Mouse (Mus musculus) hematopoietic stem cell, adult 5-6 weeks (primary cell): ENCODE measurements around the gene AU022252. TPM values are rescaled to one million over a fixed set of nuclear protein-coding genes. Genes with fewer than 3 reads are reported as not detected.
A peak's percentile ranks its signal among the peaks of the same experiment; 100 is the strongest.

Experiments
- ATAC-seq, 2 experiments: fragments of 125-278 bp in 1 of 2; replicated peaks in 1 of 2; 2 replicates each; pipeline ENCODE4 v1.8.0; 2016 to 2017; ENCODE audit warnings: inconsistent platforms in 2 of 2, mild to moderate bottlenecking in 2 of 2, moderate number of reproducible peaks in 2 of 2, low read depth in 1 of 2, moderate TSS enrichment in 1 of 2; ENCODE audit not compliant: low FRiP score in 2 of 2, poor library complexity in 2 of 2, severe bottlenecking in 2 of 2, insufficient read depth in 1 of 2, low TSS enrichment in 1 of 2
- total RNA-seq: library from RNA; stranded (forward); fragments of 172-1452, 232-1000 nt; gene quantifications from 2 replicates; pipeline ENCODE4 v1.2.3, GENCODE M21; 2017

Gene AU022252
- total RNA-seq, 1 experiment from 2014 or later: 6.4 TPM

- ATAC-seq: peak; percentile 76 to 79
Observed at GRCm38 (mm10) chr4:119167663-119168062, 64.8 kb downstream of the AU022252 start.

GRCm38 (mm10) chr4:119167068-119167467, 65.4 kb downstream of the AU022252 start:
- ATAC-seq: no peak

- ATAC-seq: no peak
Observed at GRCm38 (mm10) chr4:119165916-119166315, 66.6 kb downstream of the AU022252 start.

GRCm38 (mm10) chr4:119162990-119163389, 69.5 kb downstream of the AU022252 start:
- no peak for ATAC-seq

- no peak for ATAC-seq
Observed at GRCm38 (mm10) chr4:119161358-119161757, 71.2 kb downstream of the AU022252 start.

- no peak for ATAC-seq
Observed at GRCm38 (mm10) chr4:119157891-119158290, 74.6 kb downstream of the AU022252 start.

- no peak for ATAC-seq
Observed at GRCm38 (mm10) chr4:119157186-119157585, 75.3 kb downstream of the AU022252 start.

Other genes starting within 250 kb of the AU022252 start
- 12.4 and 23.3 TPM in 2 replicates for gene Slc2a1, start 124.0 kb downstream of the AU022252 start, total RNA-seq
- 3.4 and 7.7 TPM in 2 replicates for gene Zfp691, start 58.5 kb downstream of the AU022252 start, total RNA-seq
- 4.3 and 38.1 TPM in 2 replicates for gene Ermap, start 42.7 kb downstream of the AU022252 start, total RNA-seq
- 219 and 373 TPM in 2 replicates for gene Svbp, start 37.4 kb downstream of the AU022252 start, total RNA-seq
- gene Tmem269, start 14.5 kb downstream of the AU022252 start, total RNA-seq: 0.69 and 0.94 TPM in 2 replicates
- 5.1 and 6.4 TPM in 2 replicates for gene P3h1, start 203 bp upstream of the AU022252 start, total RNA-seq
- gene Cldn19, start 22.7 kb upstream of the AU022252 start, total RNA-seq: not detected in 2 replicates
- gene Ybx1, start 61.9 kb upstream of the AU022252 start, total RNA-seq: 798 and 983 TPM in 2 replicates
- gene Ppih, start 87.8 kb upstream of the AU022252 start, total RNA-seq: 75.5 and 80.9 TPM in 2 replicates
- 6.6 and 8.5 TPM in 2 replicates for gene Ccdc30, start 182.8 kb upstream of the AU022252 start, total RNA-seq
- gene Ppcs, start 189.7 kb upstream of the AU022252 start, total RNA-seq: 11.7 and 11.9 TPM in 2 replicates
- gene Zmynd12, start 190.1 kb upstream of the AU022252 start, total RNA-seq: 0.35 and 1.4 TPM in 2 replicates